Mouse (Mus musculus): Measurements from ENCODE around the gene Daglb. TPM values are rescaled to one million over a fixed set of nuclear protein-coding genes. Genes with fewer than 3 reads are reported as not detected.

The Daglb gene
- polyA plus RNA-seq, 1 experiment = 1.4 TPM

DNA sequence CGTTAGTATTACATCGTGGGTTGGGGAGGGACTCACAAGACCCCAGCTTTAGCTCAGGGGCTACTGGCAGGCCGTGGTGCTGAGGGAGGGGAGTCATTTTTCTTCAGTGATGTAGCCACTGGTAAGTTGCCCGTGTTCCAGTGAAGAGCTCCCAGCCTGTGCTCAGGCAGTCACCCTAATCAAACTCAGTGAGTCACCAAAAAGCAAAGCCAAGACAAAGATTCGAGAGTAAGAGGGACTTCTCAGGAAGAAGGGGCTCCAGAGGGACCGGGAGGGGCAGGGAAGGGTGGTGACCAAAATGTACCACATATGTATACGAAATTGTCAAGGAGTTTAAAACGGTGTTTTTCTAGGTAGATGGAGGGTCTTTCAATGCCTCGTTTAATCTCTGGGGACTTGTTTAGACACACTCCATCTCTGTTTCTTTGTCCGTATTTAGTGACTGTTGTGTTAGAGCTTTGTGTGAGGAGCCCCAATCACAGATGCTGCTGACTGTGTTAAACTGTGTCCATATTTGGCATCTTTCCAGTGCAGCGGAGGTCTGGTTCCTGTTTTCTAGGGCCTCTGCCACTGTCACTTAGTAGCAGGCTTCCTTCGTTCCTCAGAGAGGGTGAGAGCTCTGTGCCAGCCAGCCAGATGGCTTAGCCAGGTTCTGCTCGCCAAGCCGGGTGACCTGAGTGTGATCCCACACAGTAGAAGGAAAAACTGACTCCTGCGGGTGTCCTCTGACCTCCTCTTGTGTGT, 6.2 kb downstream of the Daglb start:
- peaks cover 4% of the 10 kb centered on the region for H3K4me1 ChIP-seq (ENCODE audit: control insufficient read depth, insufficient read depth, low read length)
- H3K4me3 ChIP-seq (ENCODE audit: control insufficient read depth, low read depth, low read length) = no peak overlapping the region
- H3K27me3 ChIP-seq (ENCODE audit: control insufficient read depth, insufficient read depth, low read length) = no peaks in the 10 kb centered on the region
- no peak for TF ChIP-seq CTCF (IDR thresholded peaks at IDR 0.05; ENCODE audit: control insufficient read depth, insufficient read depth, insufficient replicate concordance, low read depth, low read length)
- TF ChIP-seq POLR2A (IDR thresholded peaks at IDR 0.05; ENCODE audit: control insufficient read depth, low read depth, low read length) = no peak
- H3K27ac ChIP-seq (ENCODE audit: control insufficient read depth, insufficient read depth, low read depth, low read length) = no peak overlapping the region
- H3K36me3 ChIP-seq (ENCODE audit: control insufficient read depth, insufficient read depth, low read length) = no peaks in the 10 kb centered on the region

GRCm38 (mm10) chr5:143471165-143471546, 6.8 kb downstream of the Daglb start:
- TF ChIP-seq POLR2A (IDR thresholded peaks at IDR 0.05; ENCODE audit: control insufficient read depth, low read depth, low read length) = no peak
- no peak for TF ChIP-seq CTCF (IDR thresholded peaks at IDR 0.05; ENCODE audit: control insufficient read depth, insufficient read depth, insufficient replicate concordance, low read depth, low read length)
- Histone ChIP-seq H3K27me3 (ENCODE audit: control insufficient read depth, insufficient read depth, low read length) (no peaks in the 10 kb centered on the region), H3K4me1 (ENCODE audit: control insufficient read depth, insufficient read depth, low read length) (peaks cover 4% of the 10 kb centered on the region), H3K36me3 (ENCODE audit: control insufficient read depth, insufficient read depth, low read length) (no peaks in the 10 kb centered on the region), H3K27ac (ENCODE audit: control insufficient read depth, insufficient read depth, low read depth, low read length) (no peak overlapping the region), H3K4me3 (ENCODE audit: control insufficient read depth, low read depth, low read length) (no peak overlapping the region)

GRCm38 (mm10) chr5:143471953-143472618, 7.7 kb downstream of the Daglb start:
- no peak overlapping the region for H3K27ac ChIP-seq (ENCODE audit: control insufficient read depth, insufficient read depth, low read depth, low read length)
- H3K27me3 ChIP-seq (ENCODE audit: control insufficient read depth, insufficient read depth, low read length) = no peaks in the 10 kb centered on the region
- H3K4me1 ChIP-seq (ENCODE audit: control insufficient read depth, insufficient read depth, low read length) = peaks cover 4% of the 10 kb centered on the region
- TF ChIP-seq POLR2A (IDR thresholded peaks at IDR 0.05; ENCODE audit: control insufficient read depth, low read depth, low read length) (no peak), CTCF (IDR thresholded peaks at IDR 0.05; ENCODE audit: control insufficient read depth, insufficient read depth, insufficient replicate concordance, low read depth, low read length) (no peak)
- H3K36me3 ChIP-seq (ENCODE audit: control insufficient read depth, insufficient read depth, low read length) = no peaks in the 10 kb centered on the region
- H3K4me3 ChIP-seq (ENCODE audit: control insufficient read depth, low read depth, low read length) = no peak overlapping the region

DNA sequence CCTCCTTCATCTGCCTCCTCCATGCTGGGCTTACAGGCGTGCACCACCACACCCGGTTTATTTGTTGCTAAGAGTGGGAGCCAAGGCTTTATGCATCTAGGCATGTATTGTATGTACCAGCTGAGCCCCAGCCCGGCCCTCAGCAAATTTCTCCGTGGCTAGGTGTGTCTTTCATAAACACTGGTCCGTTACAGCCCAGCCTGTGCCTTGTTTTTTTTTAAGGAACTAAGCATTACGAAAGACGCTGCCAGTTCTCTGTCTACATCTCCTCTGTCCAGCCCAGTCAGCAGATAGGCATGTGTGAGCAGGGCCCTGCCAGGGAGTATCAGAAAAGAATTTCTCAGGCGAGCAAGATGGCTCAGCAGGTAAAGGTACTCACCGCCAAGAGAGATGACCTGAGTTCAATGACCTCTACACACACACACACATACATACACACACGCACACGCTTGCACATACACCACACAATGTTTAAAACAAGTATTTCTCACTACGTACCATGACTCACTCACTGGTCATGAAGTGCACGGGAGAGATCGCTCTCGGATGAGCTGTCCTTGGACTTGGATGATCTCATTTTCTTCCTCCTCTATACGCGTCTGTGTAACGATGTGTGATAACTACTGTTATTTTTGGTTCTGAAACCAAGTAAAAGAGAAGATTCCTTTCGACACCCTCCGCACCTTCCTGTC, 10.9 kb downstream of the Daglb start:
- Histone ChIP-seq H3K4me3 (ENCODE audit: control insufficient read depth, low read depth, low read length) (no peak overlapping the region), H3K4me1 (ENCODE audit: control insufficient read depth, insufficient read depth, low read length) (no peaks in the 10 kb centered on the region), H3K36me3 (ENCODE audit: control insufficient read depth, insufficient read depth, low read length) (no peaks in the 10 kb centered on the region), H3K27ac (ENCODE audit: control insufficient read depth, insufficient read depth, low read depth, low read length) (no peak overlapping the region), H3K27me3 (ENCODE audit: control insufficient read depth, insufficient read depth, low read length) (no peaks in the 10 kb centered on the region)
- TF ChIP-seq CTCF (IDR thresholded peaks at IDR 0.05; ENCODE audit: control insufficient read depth, insufficient read depth, insufficient replicate concordance, low read depth, low read length) (no peak), POLR2A (IDR thresholded peaks at IDR 0.05; ENCODE audit: control insufficient read depth, low read depth, low read length) (no peak)

DNA sequence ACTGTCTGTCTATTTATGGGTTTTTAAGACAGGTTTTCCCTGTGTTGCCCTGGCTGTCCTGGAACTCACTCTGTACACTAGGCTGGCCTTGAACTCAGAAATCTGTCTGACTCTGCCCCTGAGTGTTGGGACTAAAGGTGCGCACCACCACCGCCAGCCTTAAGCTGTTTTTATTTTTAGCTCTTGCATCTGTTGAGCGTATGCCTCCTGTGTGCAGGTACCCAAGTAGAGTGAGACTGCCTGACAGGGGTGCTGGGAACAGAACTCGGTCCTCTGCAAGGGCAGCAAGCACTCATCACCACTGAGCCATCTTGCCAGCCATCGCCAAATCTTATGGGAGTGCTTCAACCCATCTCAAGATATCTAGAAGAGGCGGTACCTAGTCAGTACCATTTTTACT, 11.6 kb downstream of the Daglb start:
- Histone ChIP-seq H3K27me3 (ENCODE audit: control insufficient read depth, insufficient read depth, low read length) (no peaks in the 10 kb centered on the region), H3K36me3 (ENCODE audit: control insufficient read depth, insufficient read depth, low read length) (no peaks in the 10 kb centered on the region), H3K4me1 (ENCODE audit: control insufficient read depth, insufficient read depth, low read length) (no peaks in the 10 kb centered on the region), H3K4me3 (ENCODE audit: control insufficient read depth, low read depth, low read length) (no peak overlapping the region), H3K27ac (ENCODE audit: control insufficient read depth, insufficient read depth, low read depth, low read length) (no peak overlapping the region)
- TF ChIP-seq CTCF (IDR thresholded peaks at IDR 0.05; ENCODE audit: control insufficient read depth, insufficient read depth, insufficient replicate concordance, low read depth, low read length) (no peak), POLR2A (IDR thresholded peaks at IDR 0.05; ENCODE audit: control insufficient read depth, low read depth, low read length) (no peak)

- H3K27me3 ChIP-seq (ENCODE audit: control insufficient read depth, insufficient read depth, low read length) = no peaks in the 10 kb centered on the region
- H3K4me1 ChIP-seq (ENCODE audit: control insufficient read depth, insufficient read depth, low read length) = no peaks in the 10 kb centered on the region
- H3K4me3 ChIP-seq (ENCODE audit: control insufficient read depth, low read depth, low read length) = no peak overlapping the region
- H3K36me3 ChIP-seq (ENCODE audit: control insufficient read depth, insufficient read depth, low read length) = no peaks in the 10 kb centered on the region
- H3K27ac ChIP-seq (ENCODE audit: control insufficient read depth, insufficient read depth, low read depth, low read length) = no peak overlapping the region
- TF ChIP-seq CTCF (IDR thresholded peaks at IDR 0.05; ENCODE audit: control insufficient read depth, insufficient read depth, insufficient replicate concordance, low read depth, low read length) (no peak), POLR2A (IDR thresholded peaks at IDR 0.05; ENCODE audit: control insufficient read depth, low read depth, low read length) (no peak)
Measured at GRCm38 (mm10) chr5:143477901-143478300, 13.5 kb downstream of the Daglb start.

DNA sequence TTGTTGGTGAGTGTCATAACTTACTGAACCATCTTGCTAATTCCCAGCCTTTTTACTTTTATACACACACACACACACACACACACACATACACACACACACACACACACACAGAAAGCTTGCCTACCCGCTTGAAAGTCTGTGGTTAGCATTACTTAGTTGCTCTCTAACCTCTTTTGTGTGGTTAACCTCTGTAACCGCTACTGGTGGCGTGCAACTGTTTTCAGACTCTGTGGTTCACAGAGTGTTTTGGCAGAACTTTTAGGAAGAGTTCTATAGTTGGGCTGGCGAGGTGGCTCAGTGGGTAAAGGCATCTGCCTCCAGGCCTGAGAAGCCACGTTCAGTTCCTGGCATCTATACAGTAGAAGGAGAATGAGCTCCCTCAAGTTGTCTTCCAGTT, 20.6 kb downstream of the Daglb start:
- Histone ChIP-seq H3K27ac (ENCODE audit: control insufficient read depth, insufficient read depth, low read depth, low read length) (no peak overlapping the region), H3K36me3 (ENCODE audit: control insufficient read depth, insufficient read depth, low read length) (no peaks in the 10 kb centered on the region)
- TF ChIP-seq CTCF (IDR thresholded peaks at IDR 0.05; ENCODE audit: control insufficient read depth, insufficient read depth, insufficient replicate concordance, low read depth, low read length) (no peak), POLR2A (IDR thresholded peaks at IDR 0.05; ENCODE audit: control insufficient read depth, low read depth, low read length) (no peak)

More for the DNA sequence above, 20.6 kb downstream of the Daglb start:
- no peaks in the 10 kb centered on the region for H3K27me3 ChIP-seq (ENCODE audit: control insufficient read depth, insufficient read depth, low read length)
- H3K4me1 ChIP-seq (ENCODE audit: control insufficient read depth, insufficient read depth, low read length) = no peaks in the 10 kb centered on the region
- no peak overlapping the region for H3K4me3 ChIP-seq (ENCODE audit: control insufficient read depth, low read depth, low read length)
